Mouse (Mus musculus): ENCODE measurements around the gene Sh3pxd2b. TPM values are rescaled to one million over a fixed set of nuclear protein-coding genes. Genes with fewer than 3 reads are reported as not detected.

The Sh3pxd2b gene
- polyA plus RNA-seq, 1 experiment from 2014 or later: 15.3 TPM

- 79% methylated on average over 13 of the region's 13 CpGs for whole genome bisulfite sequencing (ENCODE audit: insufficient replicate concordance)
- Histone ChIP-seq H3K27me3 (ENCODE audit: control insufficient read depth, insufficient read depth, low read length) (no peaks in the 10 kb centered on the region), H3K36me3 (ENCODE audit: control insufficient read depth, insufficient read depth, low read length) (peaks cover 6% of the 10 kb centered on the region; the same call in 1 of the 2 replicates), H3K4me3 (ENCODE audit: low read depth, low read length) (no peak overlapping the region), H3K9me3 (replicated peaks; ENCODE audit: control insufficient read depth, low read length) (no peaks in the 10 kb centered on the region), H3K4me1 (ENCODE audit: control insufficient read depth, insufficient read depth, low read length) (no peaks in the 10 kb centered on the region), H3K4me2 (no peak overlapping the region), H3K27ac (ENCODE audit: low read depth, low read length) (no peak overlapping the region), H3K9ac (ENCODE audit: low read depth, low read length) (no peak overlapping the region)
- no peak for ATAC-seq (replicated peaks; ENCODE audit: insufficient number of reproducible peaks, low FRiP score, low TSS enrichment)
Observed at GRCm38 (mm10) chr11:32373266-32374026, 25.8 kb downstream of the Sh3pxd2b start.

- peaks cover 6% of the 10 kb centered on the region; the same call in 1 of the 2 replicates for H3K36me3 ChIP-seq (ENCODE audit: control insufficient read depth, insufficient read depth, low read length)
- H3K4me2 ChIP-seq: no peak overlapping the region
- H3K9ac ChIP-seq (ENCODE audit: low read depth, low read length): no peak overlapping the region
- H3K27ac ChIP-seq (ENCODE audit: low read depth, low read length): no peak overlapping the region
- ATAC-seq (replicated peaks; ENCODE audit: insufficient number of reproducible peaks, low FRiP score, low TSS enrichment): no peak
- H3K9me3 ChIP-seq (replicated peaks; ENCODE audit: control insufficient read depth, low read length): no peaks in the 10 kb centered on the region
- H3K4me3 ChIP-seq (ENCODE audit: low read depth, low read length): no peak overlapping the region
- H3K4me1 ChIP-seq (ENCODE audit: control insufficient read depth, insufficient read depth, low read length): no peaks in the 10 kb centered on the region
- 78% methylated on average over 9 of the region's 9 CpGs for WGBS (ENCODE audit: insufficient replicate concordance)
- no peaks in the 10 kb centered on the region for H3K27me3 ChIP-seq (ENCODE audit: control insufficient read depth, insufficient read depth, low read length)
Observed at GRCm38 (mm10) chr11:32374027-32374589, 26.5 kb downstream of the Sh3pxd2b start.

GRCm38 (mm10) chr11:32375104-32375535, 27.5 kb downstream of the Sh3pxd2b start:
- no peak overlapping the region for H3K9ac ChIP-seq (ENCODE audit: low read depth, low read length)
- peaks cover 6% of the 10 kb centered on the region; the same call in 1 of the 2 replicates for H3K36me3 ChIP-seq (ENCODE audit: control insufficient read depth, insufficient read depth, low read length)
- ATAC-seq (replicated peaks; ENCODE audit: insufficient number of reproducible peaks, low FRiP score, low TSS enrichment): no peak

GRCm38 (mm10) chr11:32376086-32376485, 28.5 kb downstream of the Sh3pxd2b start:
- Histone ChIP-seq H3K4me2 (no peak overlapping the region), H3K27me3 (ENCODE audit: control insufficient read depth, insufficient read depth, low read length) (no peaks in the 10 kb centered on the region), H3K36me3 (ENCODE audit: control insufficient read depth, insufficient read depth, low read length) (peaks cover 6% of the 10 kb centered on the region; the same call in 1 of the 2 replicates), H3K27ac (ENCODE audit: low read depth, low read length) (no peak overlapping the region), H3K4me1 (ENCODE audit: control insufficient read depth, insufficient read depth, low read length) (no peaks in the 10 kb centered on the region), H3K4me3 (ENCODE audit: low read depth, low read length) (no peak overlapping the region), H3K9me3 (replicated peaks; ENCODE audit: control insufficient read depth, low read length) (no peaks in the 10 kb centered on the region), H3K9ac (ENCODE audit: low read depth, low read length) (no peak overlapping the region)
- ATAC-seq (replicated peaks; ENCODE audit: insufficient number of reproducible peaks, low FRiP score, low TSS enrichment): no peak
- WGBS (ENCODE audit: insufficient replicate concordance): 94% methylated on average over 1 of the region's 1 CpGs

More at GRCm38 (mm10) chr11:32375104-32375535, 27.5 kb downstream of the Sh3pxd2b start:
- Histone ChIP-seq H3K9me3 (replicated peaks; ENCODE audit: control insufficient read depth, low read length) (no peaks in the 10 kb centered on the region), H3K27me3 (ENCODE audit: control insufficient read depth, insufficient read depth, low read length) (no peaks in the 10 kb centered on the region), H3K27ac (ENCODE audit: low read depth, low read length) (no peak overlapping the region), H3K4me3 (ENCODE audit: low read depth, low read length) (no peak overlapping the region), H3K4me1 (ENCODE audit: control insufficient read depth, insufficient read depth, low read length) (no peaks in the 10 kb centered on the region), H3K4me2 (no peak overlapping the region)
- 75% methylated on average over 4 of the region's 4 CpGs for WGBS (ENCODE audit: insufficient replicate concordance)

- H3K4me2 ChIP-seq: no peak overlapping the region
- no peak overlapping the region for H3K4me3 ChIP-seq (ENCODE audit: low read depth, low read length)
- H3K27ac ChIP-seq (ENCODE audit: low read depth, low read length): no peak overlapping the region
- H3K4me1 ChIP-seq (ENCODE audit: control insufficient read depth, insufficient read depth, low read length): 0 out of 2 replicates have a peak, but pooled peaks cover 2% of the 10 kb centered on the region
- H3K36me3 ChIP-seq (ENCODE audit: control insufficient read depth, insufficient read depth, low read length): peaks cover 6% of the 10 kb centered on the region; the same call in 1 of the 2 replicates
- no peaks in the 10 kb centered on the region for H3K27me3 ChIP-seq (ENCODE audit: control insufficient read depth, insufficient read depth, low read length)
- no peak overlapping the region for H3K9ac ChIP-seq (ENCODE audit: low read depth, low read length)
- no peaks in the 10 kb centered on the region for H3K9me3 ChIP-seq (replicated peaks; ENCODE audit: control insufficient read depth, low read length)
- ATAC-seq (replicated peaks; ENCODE audit: insufficient number of reproducible peaks, low FRiP score, low TSS enrichment): no peak
Observed at GRCm38 (mm10) chr11:32379910-32380309, 32.3 kb downstream of the Sh3pxd2b start.

GRCm38 (mm10) chr11:32383341-32384134, 35.9 kb downstream of the Sh3pxd2b start:
- ATAC-seq (replicated peaks; ENCODE audit: insufficient number of reproducible peaks, low FRiP score, low TSS enrichment): peak; percentile 67; the same call in 1 of the 2 replicates
- H3K4me3 ChIP-seq (ENCODE audit: low read depth, low read length): no peak overlapping the region
- H3K27ac ChIP-seq (ENCODE audit: low read depth, low read length): peak overlapping the region; percentile 79
- no peak overlapping the region for H3K4me2 ChIP-seq
- 0 out of 2 replicates have a peak, but pooled peaks cover 2% of the 10 kb centered on the region for H3K4me1 ChIP-seq (ENCODE audit: control insufficient read depth, insufficient read depth, low read length)
- no peaks in the 10 kb centered on the region for H3K9me3 ChIP-seq (replicated peaks; ENCODE audit: control insufficient read depth, low read length)
- peaks cover 3% of the 10 kb centered on the region; the same call in 1 of the 2 replicates for H3K36me3 ChIP-seq (ENCODE audit: control insufficient read depth, insufficient read depth, low read length)
- WGBS (ENCODE audit: insufficient replicate concordance): 42% methylated on average over 10 of the region's 10 CpGs
- H3K9ac ChIP-seq (ENCODE audit: low read depth, low read length): no peak overlapping the region
- H3K27me3 ChIP-seq (ENCODE audit: control insufficient read depth, insufficient read depth, low read length): no peaks in the 10 kb centered on the region

- H3K4me2 ChIP-seq: no peak overlapping the region
- H3K27me3 ChIP-seq (ENCODE audit: control insufficient read depth, insufficient read depth, low read length): no peaks in the 10 kb centered on the region
- peak overlapping the region; percentile 79 for H3K27ac ChIP-seq (ENCODE audit: low read depth, low read length)
- ATAC-seq (replicated peaks; ENCODE audit: insufficient number of reproducible peaks, low FRiP score, low TSS enrichment): 0 out of 2 replicates have a peak, but pooled peaks have one; percentile 44
- 77% methylated on average over 7 of the region's 7 CpGs for whole genome bisulfite sequencing (ENCODE audit: insufficient replicate concordance)
- peaks cover 3% of the 10 kb centered on the region; the same call in 1 of the 2 replicates for H3K36me3 ChIP-seq (ENCODE audit: control insufficient read depth, insufficient read depth, low read length)
- no peak overlapping the region for H3K9ac ChIP-seq (ENCODE audit: low read depth, low read length)
- no peaks in the 10 kb centered on the region for H3K9me3 ChIP-seq (replicated peaks; ENCODE audit: control insufficient read depth, low read length)
- H3K4me1 ChIP-seq (ENCODE audit: control insufficient read depth, insufficient read depth, low read length): 0 out of 2 replicates have a peak, but pooled peaks cover 2% of the 10 kb centered on the region
- no peak overlapping the region for H3K4me3 ChIP-seq (ENCODE audit: low read depth, low read length)
Observed at GRCm38 (mm10) chr11:32384135-32384801, 36.6 kb downstream of the Sh3pxd2b start.

- 0 out of 2 replicates have a peak, but pooled peaks cover 2% of the 10 kb centered on the region for H3K4me1 ChIP-seq (ENCODE audit: control insufficient read depth, insufficient read depth, low read length)
Observed at GRCm38 (mm10) chr11:32386043-32386442, 38.4 kb downstream of the Sh3pxd2b start.

More at GRCm38 (mm10) chr11:32386043-32386442, 38.4 kb downstream of the Sh3pxd2b start:
- Histone ChIP-seq H3K27ac (ENCODE audit: low read depth, low read length) (no peak overlapping the region), H3K4me2 (no peak overlapping the region), H3K9ac (ENCODE audit: low read depth, low read length) (no peak overlapping the region), H3K4me3 (ENCODE audit: low read depth, low read length) (no peak overlapping the region), H3K27me3 (ENCODE audit: control insufficient read depth, insufficient read depth, low read length) (no peaks in the 10 kb centered on the region), H3K9me3 (replicated peaks; ENCODE audit: control insufficient read depth, low read length) (no peaks in the 10 kb centered on the region), H3K36me3 (ENCODE audit: control insufficient read depth, insufficient read depth, low read length) (peaks cover 3% of the 10 kb centered on the region; the same call in 1 of the 2 replicates)
- ATAC-seq (replicated peaks; ENCODE audit: insufficient number of reproducible peaks, low FRiP score, low TSS enrichment): no peak
- WGBS (ENCODE audit: insufficient replicate concordance): 85% methylated on average over 2 of the region's 2 CpGs
